Mouse (Mus musculus): ENCODE results near the gene Glrb. TPM values are rescaled to one million over a fixed set of nuclear protein-coding genes. Genes with fewer than 3 reads are reported as not detected.

Glrb gene
- polyA plus RNA-seq, 1 experiment: 0.08 TPM

- Histone ChIP-seq H3K4me3 (replicated peaks; ENCODE audit: extremely low read depth, low read depth, low read length) (no peak overlapping the region), H3K4me1 (ENCODE audit: control insufficient read depth, insufficient read depth, low read length) (no peaks in the 10 kb centered on the region)
- no peak for DNase-seq
- 56% methylated on average over 2 of the region's 2 CpGs for WGBS
- TF ChIP-seq CTCF (IDR thresholded peaks at IDR 0.05; ENCODE audit: insufficient read depth, low read length): no peak
- TF ChIP-seq POLR2A (IDR thresholded peaks at IDR 0.05; ENCODE audit: borderline replicate concordance, extremely low read depth, low read depth, low read length): no peak
Observed at GRCm38 (mm10) chr3:80845634-80846033, 67.8 kb downstream of the Glrb start.

GRCm38 (mm10) chr3:80839845-80840244 is 73.6 kb downstream of the Glrb start:
- 78% methylated on average over 5 of the region's 5 CpGs for WGBS
- TF ChIP-seq CTCF (IDR thresholded peaks at IDR 0.05; ENCODE audit: insufficient read depth, low read length): no peak
- TF ChIP-seq POLR2A (IDR thresholded peaks at IDR 0.05; ENCODE audit: borderline replicate concordance, extremely low read depth, low read depth, low read length): no peak
- no peaks in the 10 kb centered on the region for H3K4me1 ChIP-seq (ENCODE audit: control insufficient read depth, insufficient read depth, low read length)
- no peak overlapping the region for H3K4me3 ChIP-seq (replicated peaks; ENCODE audit: extremely low read depth, low read depth, low read length)
- DNase-seq: no peak

DNA sequence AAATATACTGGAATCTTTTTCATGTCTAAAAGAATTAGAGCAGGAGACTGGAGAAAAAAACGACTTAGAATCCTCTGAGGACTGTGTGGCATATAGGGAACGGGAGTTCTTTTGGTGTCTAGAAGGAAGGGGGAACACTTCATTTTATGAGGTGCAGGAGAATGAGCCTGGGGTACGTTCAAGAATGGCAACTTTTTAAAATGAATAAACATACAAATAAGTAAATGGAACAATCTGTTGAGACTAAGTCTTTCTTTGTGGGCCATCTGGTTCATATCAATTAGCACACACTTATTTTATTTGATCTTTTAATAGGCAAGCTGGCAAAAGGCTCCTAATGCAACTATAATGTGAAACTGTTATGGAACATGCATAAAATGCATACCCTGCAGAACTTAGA is 75.9 kb downstream of the Glrb start:
- no peaks in the 10 kb centered on the region for H3K4me1 ChIP-seq (ENCODE audit: control insufficient read depth, insufficient read depth, low read length)
- no peak overlapping the region for H3K4me3 ChIP-seq (replicated peaks; ENCODE audit: extremely low read depth, low read depth, low read length)
- 38% methylated on average over 3 of the region's 3 CpGs for WGBS
- DNase-seq: no peak
- TF ChIP-seq POLR2A (IDR thresholded peaks at IDR 0.05; ENCODE audit: borderline replicate concordance, extremely low read depth, low read depth, low read length) (no peak), CTCF (IDR thresholded peaks at IDR 0.05; ENCODE audit: insufficient read depth, low read length) (no peak)

GRCm38 (mm10) chr3:80823975-80824374 is 89.5 kb downstream of the Glrb start:
- no peak overlapping the region for H3K4me3 ChIP-seq (replicated peaks; ENCODE audit: extremely low read depth, low read depth, low read length)
- DNase-seq: no peak
- TF ChIP-seq POLR2A (IDR thresholded peaks at IDR 0.05; ENCODE audit: borderline replicate concordance, extremely low read depth, low read depth, low read length) (no peak), CTCF (IDR thresholded peaks at IDR 0.05; ENCODE audit: insufficient read depth, low read length) (no peak)
- no peaks in the 10 kb centered on the region for H3K4me1 ChIP-seq (ENCODE audit: control insufficient read depth, insufficient read depth, low read length)
- WGBS: 83% methylated on average over 1 of the region's 1 CpGs

- Histone ChIP-seq H3K4me3 (replicated peaks; ENCODE audit: extremely low read depth, low read depth, low read length) (no peak overlapping the region), H3K4me1 (ENCODE audit: control insufficient read depth, insufficient read depth, low read length) (no peaks in the 10 kb centered on the region)
- 86% methylated on average over 1 of the region's 1 CpGs for WGBS
- no peak for DNase-seq
- TF ChIP-seq POLR2A (IDR thresholded peaks at IDR 0.05; ENCODE audit: borderline replicate concordance, extremely low read depth, low read depth, low read length) (no peak), CTCF (IDR thresholded peaks at IDR 0.05; ENCODE audit: insufficient read depth, low read length) (no peak)
Observed at GRCm38 (mm10) chr3:80818619-80819018, 94.8 kb downstream of the Glrb start.

DNA sequence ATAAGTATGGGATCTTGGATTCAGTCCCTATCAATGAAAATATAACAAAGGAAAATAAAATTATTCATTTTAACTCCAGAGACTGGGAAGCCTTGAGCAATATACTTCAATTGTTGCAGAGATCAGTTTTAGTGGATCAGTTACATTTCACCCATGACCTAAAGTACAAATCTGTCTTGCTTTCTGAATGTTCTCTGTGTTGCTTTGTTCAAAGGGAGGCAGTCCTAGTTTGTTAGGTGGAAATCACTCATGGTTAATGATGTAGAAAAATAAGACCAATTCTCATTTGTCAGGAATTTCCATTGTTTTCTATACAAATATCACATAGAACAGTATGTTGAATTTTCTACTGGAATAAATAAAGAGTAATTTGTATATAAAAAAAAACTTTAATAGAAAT is 99.7 kb downstream of the Glrb start:
- TF ChIP-seq CTCF (IDR thresholded peaks at IDR 0.05; ENCODE audit: insufficient read depth, low read length): no peak
- TF ChIP-seq POLR2A (IDR thresholded peaks at IDR 0.05; ENCODE audit: borderline replicate concordance, extremely low read depth, low read depth, low read length): no peak
- DNase-seq: no peak
- no peaks in the 10 kb centered on the region for H3K4me1 ChIP-seq (ENCODE audit: control insufficient read depth, insufficient read depth, low read length)
- H3K4me3 ChIP-seq (replicated peaks; ENCODE audit: extremely low read depth, low read depth, low read length): no peak overlapping the region

DNA sequence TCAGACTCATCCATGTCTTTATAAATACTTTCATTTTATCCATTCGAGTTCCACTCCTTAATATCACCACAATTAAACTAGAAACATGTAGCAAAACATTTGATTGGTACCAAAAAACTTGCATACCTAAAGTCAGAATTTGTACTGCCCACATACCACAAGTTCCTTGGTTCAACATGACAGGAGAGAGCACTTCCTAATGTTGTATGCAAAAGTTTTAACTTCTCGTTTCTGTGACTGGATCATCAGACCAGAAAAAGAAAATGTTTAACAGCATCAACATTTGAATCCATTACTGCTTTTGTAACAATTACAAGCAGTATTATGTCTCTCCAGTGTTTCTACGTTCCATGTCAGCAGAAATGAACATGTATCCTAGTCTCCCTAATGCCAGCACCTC is 101.2 kb downstream of the Glrb start:
- no peak for TF ChIP-seq POLR2A (IDR thresholded peaks at IDR 0.05; ENCODE audit: borderline replicate concordance, extremely low read depth, low read depth, low read length)
- no peak for TF ChIP-seq CTCF (IDR thresholded peaks at IDR 0.05; ENCODE audit: insufficient read depth, low read length)
- WGBS: 63% methylated on average over 3 of the region's 3 CpGs
- Histone ChIP-seq H3K4me1 (ENCODE audit: control insufficient read depth, insufficient read depth, low read length) (no peaks in the 10 kb centered on the region), H3K4me3 (replicated peaks; ENCODE audit: extremely low read depth, low read depth, low read length) (no peak overlapping the region)
- DNase-seq: no peak

- Histone ChIP-seq H3K4me1 (ENCODE audit: control insufficient read depth, insufficient read depth, low read length) (no peaks in the 10 kb centered on the region), H3K4me3 (replicated peaks; ENCODE audit: extremely low read depth, low read depth, low read length) (no peak overlapping the region)
- TF ChIP-seq POLR2A (IDR thresholded peaks at IDR 0.05; ENCODE audit: borderline replicate concordance, extremely low read depth, low read depth, low read length): no peak
- no peak for TF ChIP-seq CTCF (IDR thresholded peaks at IDR 0.05; ENCODE audit: insufficient read depth, low read length)
- WGBS: 2% methylated on average over 1 of the region's 1 CpGs
- DNase-seq: no peak
Observed at GRCm38 (mm10) chr3:80805327-80805726, 108.1 kb downstream of the Glrb start.

DNA sequence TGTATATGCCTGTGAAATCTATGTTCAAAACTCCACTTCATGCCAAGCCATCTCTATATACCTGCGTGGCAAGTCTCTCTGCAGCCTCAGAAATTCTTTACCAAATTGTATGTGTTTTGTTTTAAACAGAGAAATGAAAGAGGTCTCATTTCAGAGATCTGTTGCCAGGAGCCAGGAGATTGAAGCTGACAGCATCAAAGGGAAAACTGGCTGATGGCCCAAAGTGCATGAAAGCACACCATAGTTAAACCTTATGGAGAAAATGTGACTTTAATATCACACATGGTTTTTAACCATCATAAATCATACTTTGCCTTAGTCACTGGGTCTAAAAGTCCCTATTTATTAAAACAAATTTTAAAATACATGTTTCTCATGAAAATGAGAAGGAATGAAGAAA is 109.6 kb downstream of the Glrb start:
- no peak for DNase-seq
- WGBS: 49% methylated on average over 1 of the region's 1 CpGs
- TF ChIP-seq CTCF (IDR thresholded peaks at IDR 0.05; ENCODE audit: insufficient read depth, low read length) (no peak), POLR2A (IDR thresholded peaks at IDR 0.05; ENCODE audit: borderline replicate concordance, extremely low read depth, low read depth, low read length) (no peak)
- Histone ChIP-seq H3K4me1 (ENCODE audit: control insufficient read depth, insufficient read depth, low read length) (no peaks in the 10 kb centered on the region), H3K4me3 (replicated peaks; ENCODE audit: extremely low read depth, low read depth, low read length) (no peak overlapping the region)

DNA sequence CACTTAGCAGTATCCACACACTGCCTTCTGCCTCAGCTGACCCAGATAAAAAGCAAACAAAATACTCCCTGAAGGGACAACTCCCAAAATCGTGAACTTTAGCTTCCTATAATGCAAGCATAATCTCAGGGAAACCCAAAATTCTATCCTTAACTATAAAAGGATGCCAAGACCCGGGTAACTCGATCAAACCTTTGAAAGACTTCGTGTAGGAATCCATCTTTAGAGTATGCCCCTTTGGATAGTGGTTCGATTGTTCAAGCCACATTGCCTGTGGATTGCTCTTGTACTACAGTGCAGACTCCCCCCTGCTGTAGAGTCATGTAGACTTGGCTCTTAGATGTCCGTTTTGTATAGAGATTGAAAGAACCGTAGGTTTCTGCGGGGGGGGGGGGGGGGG is 110.2 kb downstream of the Glrb start:
- TF ChIP-seq CTCF (IDR thresholded peaks at IDR 0.05; ENCODE audit: insufficient read depth, low read length): no peak
- no peak for TF ChIP-seq POLR2A (IDR thresholded peaks at IDR 0.05; ENCODE audit: borderline replicate concordance, extremely low read depth, low read depth, low read length)
- no peak for DNase-seq
- 53% methylated on average over 8 of the region's 8 CpGs for WGBS
- Histone ChIP-seq H3K4me3 (replicated peaks; ENCODE audit: extremely low read depth, low read depth, low read length) (no peak overlapping the region), H3K4me1 (ENCODE audit: control insufficient read depth, insufficient read depth, low read length) (no peaks in the 10 kb centered on the region)

All from lung, adult 2 months (tissue).